Mouse (Mus musculus): ENCODE data around the gene Gm49601.

Gm49601 gene

GRCm38 (mm10) chr16:18609099-18609498 lies 17.1 kb downstream of the Gm49601 start:
- in situ Hi-C loops (cut with MboI, MseI), result no loop called here

GRCm38 (mm10) chr16:18608226-18608625 lies 18.0 kb downstream of the Gm49601 start:
- in situ Hi-C loops (cut with MboI, MseI), result no loop called here

- in situ Hi-C loops (cut with MboI, MseI), result no loop called here
Measured at GRCm38 (mm10) chr16:18605705-18606104, 20.5 kb downstream of the Gm49601 start.

- in situ Hi-C loops (cut with MboI, MseI), result no loop called here
Measured at GRCm38 (mm10) chr16:18604267-18604701, 21.9 kb downstream of the Gm49601 start.

GRCm38 (mm10) chr16:18601447-18601846 lies 24.8 kb downstream of the Gm49601 start:
- in situ Hi-C loops (cut with MboI, MseI), result no loop called here

DNA sequence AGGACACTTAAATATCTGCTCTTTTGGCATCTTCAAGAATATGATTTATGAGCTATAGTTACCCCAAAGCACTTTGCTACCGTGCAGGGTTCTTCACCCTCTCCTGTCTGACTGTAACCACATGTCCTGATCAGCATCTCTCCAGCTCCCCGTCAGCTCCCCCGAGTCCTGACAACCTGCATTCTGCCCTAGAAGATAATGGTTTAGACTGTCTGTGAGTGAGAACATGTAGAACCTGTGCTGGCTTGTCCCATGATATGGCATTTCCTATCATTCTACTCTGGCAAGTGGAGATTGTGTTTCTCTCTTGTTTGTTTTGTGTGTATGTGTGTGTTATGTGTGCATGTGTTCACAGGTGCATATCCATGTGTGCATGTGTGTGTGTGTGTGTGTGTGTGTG lies 28.2 kb downstream of the Gm49601 start:
- in situ Hi-C loops (cut with MboI, MseI), result no loop called here

- in situ Hi-C loops (cut with MboI, MseI), result no loop called here
Measured at GRCm38 (mm10) chr16:18596255-18596654, 30.0 kb downstream of the Gm49601 start.

- in situ Hi-C loops (cut with MboI, MseI), result no loop called here
Measured at GRCm38 (mm10) chr16:18593930-18594329, 32.3 kb downstream of the Gm49601 start.

- in situ Hi-C loops (cut with MboI, MseI), result no loop called here
Measured at GRCm38 (mm10) chr16:18591047-18592018, 34.9 kb downstream of the Gm49601 start.

GRCm38 (mm10) chr16:18589804-18590790 lies 36.1 kb downstream of the Gm49601 start, which contains the start of gene Tbx1:
Tbx1 (minus strand) TSS chr16:18590671.
- in situ Hi-C loops (cut with MboI, MseI), result no loop called here

DNA sequence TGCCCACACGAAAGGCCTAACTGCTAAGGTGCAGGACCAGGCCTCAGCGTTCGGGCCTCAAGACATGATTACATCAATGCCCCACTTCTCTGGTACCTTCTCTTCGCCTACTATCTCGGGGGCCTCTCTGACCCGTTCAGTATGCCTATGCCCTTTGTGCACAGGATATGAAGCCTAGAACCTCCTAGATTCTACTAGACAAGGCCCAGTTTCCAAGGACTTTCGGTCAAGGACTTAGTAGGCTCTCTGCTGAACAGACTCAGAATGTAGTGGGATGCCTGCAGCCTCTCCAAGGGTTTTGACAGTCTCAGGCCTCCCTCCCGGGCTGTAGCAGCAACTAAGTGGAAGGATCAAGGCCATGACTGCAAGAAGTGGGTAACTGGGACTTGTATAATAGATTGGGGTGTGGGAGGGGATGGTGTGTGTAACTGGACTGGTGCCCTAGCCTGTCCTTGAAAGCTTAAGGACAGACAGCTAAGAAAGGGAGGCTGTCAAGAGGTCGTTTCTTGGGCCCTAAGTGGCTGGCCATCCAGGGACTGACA lies 37.1 kb downstream of the Gm49601 start:
- in situ Hi-C loops (cut with MboI, MseI), result no loop called here

DNA sequence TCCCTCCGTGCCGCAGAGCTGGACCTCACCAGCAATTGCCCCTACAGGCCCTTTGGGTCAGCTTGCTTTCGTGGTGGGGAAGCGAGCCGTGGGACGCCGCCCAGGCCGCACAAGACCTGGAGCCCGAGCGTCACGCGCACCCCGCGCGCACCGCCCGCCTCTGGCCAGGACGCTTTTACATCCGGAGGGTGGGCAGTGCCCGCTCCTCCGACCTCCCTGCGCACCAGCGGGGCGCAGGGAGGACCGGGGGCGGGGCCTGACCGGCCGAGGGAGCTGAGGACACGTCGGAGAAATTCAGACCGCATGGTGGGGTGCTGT lies 37.5 kb downstream of the Gm49601 start:
- in situ Hi-C loops (cut with MboI, MseI), result no loop called here

GRCm38 (mm10) chr16:18587847-18588737 lies 38.1 kb downstream of the Gm49601 start:
- in situ Hi-C loops (cut with MboI, MseI), result no loop called here

DNA sequence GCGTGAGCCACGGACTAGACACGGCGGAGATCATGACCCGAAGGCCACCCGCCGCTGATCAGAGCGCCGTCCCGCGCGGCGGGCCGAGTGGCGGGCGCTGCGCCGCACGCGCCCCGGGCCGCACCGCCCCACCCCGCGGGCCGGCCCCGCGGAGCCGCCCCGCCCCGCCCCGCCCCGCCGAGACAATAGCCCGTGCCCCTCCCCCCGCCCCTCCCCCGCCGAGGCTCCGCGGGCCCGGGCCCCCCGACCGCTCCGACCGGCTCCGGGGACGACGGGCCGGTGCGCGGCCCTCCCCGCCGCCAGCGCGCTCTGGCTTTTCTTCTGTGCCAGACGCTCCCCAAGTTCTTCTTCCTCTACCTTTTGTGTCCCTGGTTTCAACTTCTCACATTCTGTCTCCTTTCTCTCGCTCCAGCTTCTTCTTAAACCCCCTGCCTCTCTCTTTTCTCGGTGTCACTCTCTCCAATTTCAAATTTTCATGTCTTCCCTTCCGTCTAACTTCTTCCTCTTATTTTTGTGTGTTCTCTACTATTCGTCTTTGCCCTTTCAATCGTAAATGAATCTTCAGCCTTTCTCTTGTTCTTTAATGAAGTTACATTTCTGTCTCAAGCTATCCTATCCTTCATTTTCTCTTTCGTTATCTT lies 39.2 kb downstream of the Gm49601 start:
- in situ Hi-C loops (cut with MboI, MseI), result no loop called here

DNA sequence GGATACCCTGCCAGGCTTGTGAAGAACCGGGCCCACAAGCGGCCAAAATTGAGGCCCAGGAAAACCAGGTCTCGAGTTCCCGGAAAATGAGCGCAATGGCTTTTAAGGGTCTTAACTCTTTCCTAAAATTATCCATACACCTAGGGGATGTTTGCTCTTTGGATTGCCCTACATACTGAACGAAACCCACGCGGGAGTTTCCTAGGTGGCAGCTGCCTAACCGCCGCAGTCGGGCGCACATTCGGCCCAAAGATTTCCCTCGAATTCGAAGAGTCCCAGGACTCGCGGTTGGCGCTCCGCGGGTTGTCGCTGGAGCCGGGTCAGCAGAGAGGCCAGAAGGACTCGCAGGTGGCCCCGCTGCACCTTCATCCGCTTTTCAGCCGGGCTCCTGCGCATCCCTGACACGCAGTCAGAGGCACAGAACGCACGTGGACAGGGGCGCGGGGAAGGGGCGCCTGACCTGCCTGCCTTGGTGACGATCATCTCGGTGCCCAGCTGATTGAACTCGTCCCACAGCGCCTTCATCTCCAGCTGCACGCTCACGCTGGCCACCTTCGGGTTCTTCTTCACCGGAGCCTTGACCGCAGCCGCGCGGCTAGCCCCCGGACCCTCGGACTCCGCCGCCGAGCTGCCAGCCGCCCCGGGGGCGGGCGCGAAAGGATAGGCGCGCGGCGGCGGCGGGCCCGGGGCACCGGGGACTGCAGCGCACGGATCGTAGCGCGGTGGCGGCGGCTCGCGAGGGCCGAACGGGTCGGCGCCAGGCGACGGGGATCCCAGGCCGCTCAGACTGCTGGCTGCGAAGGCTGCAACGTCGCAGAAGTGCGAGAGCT lies 39.9 kb downstream of the Gm49601 start:
- in situ Hi-C loops (cut with MboI, MseI), result no loop called here

- in situ Hi-C loops (cut with MboI, MseI), result no loop called here
Measured at GRCm38 (mm10) chr16:18585676-18586075, 40.6 kb downstream of the Gm49601 start.

DNA sequence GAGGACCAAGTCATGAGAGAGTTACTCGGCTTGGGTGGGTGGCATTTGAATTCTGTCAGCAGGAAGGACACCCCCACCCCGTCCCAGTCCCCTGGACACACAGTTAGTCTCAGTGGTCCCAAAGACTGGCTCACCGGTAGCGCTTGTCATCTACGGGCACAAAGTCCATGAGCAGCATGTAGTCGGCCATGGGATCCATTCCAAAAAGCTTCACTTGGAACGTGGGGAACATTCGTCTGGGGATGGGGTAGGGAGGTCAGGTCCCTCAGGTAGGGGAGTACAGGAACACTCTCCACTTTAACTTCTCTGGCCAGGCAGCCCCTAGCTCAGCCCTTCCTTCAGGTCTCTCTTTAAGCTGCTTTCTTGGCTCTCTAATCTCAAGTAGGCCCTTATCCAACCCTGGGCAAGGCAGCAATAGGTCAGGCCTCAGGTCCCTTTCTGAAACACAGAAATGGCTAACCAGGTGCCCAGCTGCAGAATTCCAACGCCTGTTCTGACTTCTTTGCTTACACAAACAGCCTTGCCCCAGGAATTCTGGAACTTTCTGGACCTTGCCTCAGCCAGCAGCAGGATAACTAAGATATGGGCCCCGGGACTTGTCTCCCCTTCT lies 41.2 kb downstream of the Gm49601 start:
- in situ Hi-C loops (cut with MboI, MseI), result no loop called here

DNA sequence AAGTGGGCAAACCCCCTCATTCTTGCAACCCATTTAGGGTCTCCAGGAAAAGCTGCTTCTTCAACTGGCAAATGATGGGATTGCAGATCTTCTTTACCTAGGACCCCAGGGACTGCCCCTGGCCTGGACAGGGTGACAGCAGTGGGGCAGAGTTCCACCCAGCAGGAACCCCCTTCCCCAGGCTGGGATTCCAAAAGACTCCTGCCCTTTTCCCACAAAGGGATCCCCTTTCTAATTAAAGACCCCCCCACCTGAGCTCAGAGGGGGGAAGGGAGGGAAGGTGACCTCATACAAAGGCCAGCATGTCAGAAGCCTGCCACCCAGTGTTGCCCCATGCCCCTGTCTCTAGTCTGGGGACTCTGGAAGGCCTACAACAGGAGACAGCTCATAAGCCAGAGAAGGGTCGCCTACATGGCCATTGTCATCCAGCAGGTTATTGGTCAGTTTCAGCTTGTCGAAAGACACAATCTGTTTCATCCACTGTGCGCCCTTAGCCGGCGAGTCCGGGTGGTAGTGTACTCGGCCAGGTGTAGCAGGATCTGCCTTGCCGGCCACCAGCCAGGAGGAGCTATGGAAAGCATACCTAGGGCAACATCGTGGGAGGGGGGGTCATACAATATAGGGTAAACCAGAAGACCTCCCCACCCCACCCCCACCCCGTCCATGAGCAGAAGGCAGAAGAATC lies 42.4 kb downstream of the Gm49601 start:
- in situ Hi-C loops (cut with MboI, MseI), result no loop called here

Measured in T-helper 2 cell (primary cell).